Mouse (Mus musculus) olfactory bulb, adult 2 months (tissue): ENCODE data around the gene Lingo1. TPM values are rescaled to one million over a fixed set of nuclear protein-coding genes. Genes with fewer than 3 reads are reported as not detected.

Source experiments
- H3K27ac ChIP-seq: fragments of 200-500 bp; 2 replicates; pipeline ENCODE4 v1.5.1; 2012; ENCODE audit warnings: low read depth, low read length; ENCODE audit not compliant: insufficient read depth
- H3K4me1 ChIP-seq: fragments of 200-500 bp; 2 replicates; pipeline ENCODE4 v1.6.1; 2012; ENCODE audit warnings: low read length; ENCODE audit not compliant: control insufficient read depth, insufficient read depth
- H3K4me3 ChIP-seq: fragments of 200-500 bp; 2 replicates; pipeline ENCODE4 v1.5.1; 2012; ENCODE audit warnings: mild to moderate bottlenecking, low read depth, low read length, moderate library complexity; ENCODE audit not compliant: insufficient read depth
- CTCF ChIP-seq: fragments of 200-500 bp; IDR thresholded peaks from 2 replicates; pipeline ENCODE4 v1.5.1; 2012; ENCODE audit warnings: low read depth, mild to moderate bottlenecking, low read length, moderate library complexity; ENCODE audit not compliant: insufficient read depth
- POLR2A ChIP-seq: fragments of 200-500 bp; IDR thresholded peaks from 2 replicates; pipeline ENCODE4 v1.6.1; 2012; ENCODE audit warnings: mild to moderate bottlenecking, low read depth, low read length, moderate library complexity; ENCODE audit not compliant: insufficient read depth
- WGBS: fragments of 180-500 bp; shearing (Covaris S2); methylation state at CpG from one replicate; pipeline ENCODE4 v1.1.7; 2018; 5-methylcytosine and 5-hydroxymethylcytosine counted together
- polyA plus RNA-seq: library from polyadenylated mRNA; stranded (reverse); fragments of >200 nt; gene quantifications from 2 replicates; pipeline ENCODE4 v1.2.4, GENCODE M21; 2012; ENCODE audit warnings: low replicate concordance; ENCODE audit not compliant: missing spikeins, insufficient read depth, insufficient read length

The Lingo1 gene
- polyA plus RNA-seq, 1 experiment: not detected

- Histone ChIP-seq H3K4me3 (no peak overlapping the region), H3K4me1 (peaks cover 13% of the 10 kb centered on the region), H3K27ac (no peak overlapping the region)
- WGBS: 90% methylated on average over 11 of the region's 11 CpGs
- TF ChIP-seq CTCF: no peak
- no peak for TF ChIP-seq POLR2A
These were observed 4.5 kb downstream of the Lingo1 start for GRCm38 (mm10) chr9:56791696-56792261.

- 70% methylated on average over 10 of the region's 10 CpGs for WGBS
- no peak overlapping the region for H3K27ac ChIP-seq
- H3K4me3 ChIP-seq: no peak overlapping the region
- no peak for TF ChIP-seq CTCF
- TF ChIP-seq POLR2A: no peak
- H3K4me1 ChIP-seq: no peaks in the 10 kb centered on the region
These were observed 11.7 kb downstream of the Lingo1 start for GRCm38 (mm10) chr9:56784576-56784975.

- no peak overlapping the region for H3K4me3 ChIP-seq
- H3K4me1 ChIP-seq: peaks cover 8% of the 10 kb centered on the region; the same call in 1 of the 2 replicates
- TF ChIP-seq CTCF: no peak
- TF ChIP-seq POLR2A: no peak
- H3K27ac ChIP-seq: no peak overlapping the region
- 50% methylated on average over 11 of the region's 11 CpGs for WGBS
These were observed 19.1 kb downstream of the Lingo1 start for GRCm38 (mm10) chr9:56776881-56777801.

DNA sequence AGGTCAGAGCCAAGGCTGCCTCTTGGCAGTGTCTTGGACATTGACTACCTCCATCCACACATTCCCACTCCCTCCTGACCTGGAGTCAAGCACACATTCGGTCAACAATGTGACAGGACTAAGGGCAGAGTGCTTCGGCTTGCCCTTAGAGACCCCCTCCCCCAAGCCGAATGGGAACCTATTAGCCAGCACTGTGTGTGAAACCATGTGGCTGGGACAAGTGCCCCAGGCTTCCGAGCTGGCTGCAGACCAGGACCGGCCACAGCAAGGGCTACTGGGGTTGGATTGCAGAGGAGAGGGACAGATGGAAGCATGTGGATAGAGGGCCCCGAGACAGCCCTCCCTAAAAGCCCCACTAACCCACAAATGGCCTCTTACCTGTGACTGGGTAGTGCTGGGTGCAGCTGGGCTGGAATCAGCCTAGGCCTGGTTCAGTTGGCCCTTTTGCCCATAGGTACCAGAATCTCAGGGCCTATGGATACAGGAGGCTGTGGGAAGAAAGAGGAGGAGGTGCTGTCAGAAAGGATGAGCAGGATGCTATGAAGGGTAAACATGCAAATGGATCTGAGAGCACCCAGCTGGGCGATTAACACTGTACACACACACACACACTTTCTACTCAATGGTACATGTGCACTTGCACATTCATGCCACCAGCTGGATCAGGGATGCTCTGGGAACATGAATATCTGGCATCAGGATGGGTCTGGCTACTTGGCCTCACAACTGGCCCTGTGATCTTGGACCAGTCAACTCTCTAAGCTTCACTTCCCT, 20.9 kb downstream of the Lingo1 start:
- 64% methylated on average over 7 of the region's 7 CpGs for WGBS
- Histone ChIP-seq H3K4me3 (no peak overlapping the region), H3K4me1 (peaks cover 8% of the 10 kb centered on the region; the same call in 1 of the 2 replicates), H3K27ac (no peak overlapping the region)
- no peak for TF ChIP-seq CTCF
- no peak for TF ChIP-seq POLR2A

GRCm38 (mm10) chr9:56774231-56774630, 22.0 kb downstream of the Lingo1 start:
- Histone ChIP-seq H3K27ac (no peak overlapping the region), H3K4me1 (peaks cover 8% of the 10 kb centered on the region; the same call in 1 of the 2 replicates), H3K4me3 (no peak overlapping the region)
- WGBS: 52% methylated on average over 6 of the region's 6 CpGs
- TF ChIP-seq POLR2A (no peak), CTCF (peak; percentile 59)

- 49% methylated on average over 7 of the region's 7 CpGs for WGBS
- no peak overlapping the region for H3K4me3 ChIP-seq
- TF ChIP-seq CTCF (no peak), POLR2A (no peak)
- no peak overlapping the region for H3K27ac ChIP-seq
- peaks cover 8% of the 10 kb centered on the region; the same call in 1 of the 2 replicates for H3K4me1 ChIP-seq
These were observed 22.6 kb downstream of the Lingo1 start for GRCm38 (mm10) chr9:56773666-56774065.

GRCm38 (mm10) chr9:56767653-56768136, 28.6 kb downstream of the Lingo1 start:
- 48% methylated on average over 9 of the region's 9 CpGs for WGBS
- no peak overlapping the region for H3K27ac ChIP-seq
- H3K4me3 ChIP-seq: no peak overlapping the region
- H3K4me1 ChIP-seq: peaks cover 9% of the 10 kb centered on the region
- TF ChIP-seq POLR2A (no peak), CTCF (no peak)

GRCm38 (mm10) chr9:56766629-56767357, 29.5 kb downstream of the Lingo1 start:
- no peak overlapping the region for H3K4me3 ChIP-seq
- no peak overlapping the region for H3K27ac ChIP-seq
- WGBS: 57% methylated on average over 11 of the region's 11 CpGs
- TF ChIP-seq POLR2A (no peak), CTCF (no peak)
- H3K4me1 ChIP-seq: peaks cover 9% of the 10 kb centered on the region
